Mouse (Mus musculus) liver, embryonic 15.5 days (tissue): ENCODE data around the gene Hes2. TPM values are rescaled to one million over a fixed set of nuclear protein-coding genes. Genes with fewer than 3 reads are reported as not detected.

ENCODE experiments used
- ATAC-seq: fragments of 200-750 bp; cut with Nextera tagmentation; 2 replicates; pipeline ENCODE4 v1.8.0; 2017; ENCODE audit warnings: moderate number of reproducible peaks, mild to moderate bottlenecking, moderate library complexity; ENCODE audit not compliant: insufficient read depth
- H3K27ac ChIP-seq: fragments of 300-500 bp; sonication (generic); replicated peaks from 2 replicates; pipeline ENCODE4 v1.5.1; 2015; ENCODE audit warnings: mild to moderate bottlenecking, inconsistent platforms
- H3K27me3 ChIP-seq: fragments of 300-500 bp; sonication (generic); 2 replicates; pipeline ENCODE4 v1.6.1; 2015; ENCODE audit warnings: mild to moderate bottlenecking, inconsistent platforms
- H3K36me3 ChIP-seq: fragments of 300-500 bp; sonication (generic); replicated peaks from 2 replicates; pipeline ENCODE4 v1.6.1; 2015; ENCODE audit warnings: moderate library complexity, mild to moderate bottlenecking, inconsistent platforms
- H3K4me1 ChIP-seq: fragments of 300-500 bp; sonication (generic); replicated peaks from 2 replicates; pipeline ENCODE4 v1.6.1; 2015; ENCODE audit warnings: inconsistent platforms
- H3K4me2 ChIP-seq: fragments of 300-500 bp; sonication (generic); 2 replicates; pipeline ENCODE4 v1.6.1; 2015; ENCODE audit warnings: moderate library complexity, mild to moderate bottlenecking, inconsistent platforms
- H3K4me3 ChIP-seq: fragments of 300-500 bp; sonication (generic); replicated peaks from 2 replicates; pipeline ENCODE4 v1.5.1; 2015; ENCODE audit warnings: mild to moderate bottlenecking, inconsistent platforms
- H3K9ac ChIP-seq: fragments of 300-500 bp; sonication (generic); 2 replicates; pipeline ENCODE4 v1.6.1; 2015; ENCODE audit warnings: moderate library complexity, mild to moderate bottlenecking, inconsistent platforms
- H3K9me3 ChIP-seq: fragments of 300-500 bp; sonication (generic); replicated peaks from 2 replicates; pipeline ENCODE4 v1.6.1; 2016; ENCODE audit warnings: inconsistent platforms
- WGBS: fragments of 180-500 bp; shearing (Covaris S2); methylation state at CpG from one replicate; pipeline ENCODE4 v1.1.7; 2015; ENCODE audit warnings: mixed read lengths; ENCODE audit not compliant: insufficient replicate concordance; 5-methylcytosine and 5-hydroxymethylcytosine counted together
- polyA plus RNA-seq: library from polyadenylated mRNA; unstranded; fragments of >200 nt; fragmentation: Nextera tagmentation; extraction: Ambion mirVana; gene quantifications from 2 replicates; pipeline ENCODE4 v1.2.1, GENCODE M21; 2015

The Hes2 gene
- polyA plus RNA-seq, 1 experiment from 2014 or later = not detected

DNA sequence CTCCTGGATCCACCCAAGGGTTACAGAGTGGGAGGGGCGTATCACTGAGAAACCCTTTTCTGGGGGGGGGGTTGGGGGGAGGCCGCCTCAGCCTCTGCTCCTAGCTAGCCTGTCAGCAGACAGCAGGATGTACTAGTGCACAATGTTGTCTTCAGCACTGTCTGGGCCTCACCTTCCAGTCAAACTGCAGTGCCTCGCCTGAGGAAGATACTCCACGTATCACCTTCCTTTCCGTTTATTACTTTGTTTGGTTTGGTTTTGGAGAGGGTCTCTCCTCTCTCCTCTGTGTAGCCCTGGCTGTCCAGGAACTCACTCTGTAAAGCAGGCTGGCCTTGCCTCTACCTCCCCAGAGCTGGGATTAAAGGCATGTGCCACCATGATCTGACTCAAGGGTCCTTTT is 25.5 kb upstream of the Hes2 start:
- Histone ChIP-seq H3K4me3 (no peak overlapping the region), H3K27me3 (peaks cover 82% of the 10 kb centered on the region), H3K4me2 (no peak overlapping the region), H3K36me3 (no peaks in the 10 kb centered on the region), H3K9me3 (no peaks in the 10 kb centered on the region), H3K9ac (no peak overlapping the region), H3K4me1 (peaks cover 48% of the 10 kb centered on the region), H3K27ac (no peak overlapping the region)
- ATAC-seq = no peak
- 42% methylated on average over 5 of the region's 5 CpGs for WGBS

DNA sequence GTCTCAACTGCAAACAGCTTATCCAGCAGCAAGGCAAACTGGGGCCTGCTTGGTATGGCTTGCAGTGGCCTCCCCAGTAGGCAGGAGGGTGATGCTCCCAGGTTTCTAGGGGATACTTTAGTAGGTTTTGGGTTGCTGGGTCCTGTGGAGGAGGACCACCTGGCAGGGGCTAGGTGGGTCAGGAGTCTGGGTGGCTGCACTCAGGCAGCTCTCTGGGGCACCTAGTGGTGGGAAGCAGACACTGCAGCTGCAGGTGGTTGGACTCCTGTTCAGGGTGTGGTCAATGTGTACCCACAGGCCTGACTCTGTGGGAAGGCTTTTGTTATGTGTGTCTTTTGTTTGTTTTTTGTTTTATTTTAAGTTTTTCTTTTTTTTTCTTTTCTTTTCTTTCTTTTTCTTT is 24.2 kb upstream of the Hes2 start:
- H3K4me3 ChIP-seq = no peak overlapping the region
- no peaks in the 10 kb centered on the region for H3K9me3 ChIP-seq
- ATAC-seq = no peak
- H3K27me3 ChIP-seq = peaks cover 71% of the 10 kb centered on the region
- H3K27ac ChIP-seq = no peak overlapping the region
- H3K9ac ChIP-seq = no peak overlapping the region
- peaks cover 50% of the 10 kb centered on the region for H3K4me1 ChIP-seq
- no peaks in the 10 kb centered on the region for H3K36me3 ChIP-seq
- no peak overlapping the region for H3K4me2 ChIP-seq

DNA sequence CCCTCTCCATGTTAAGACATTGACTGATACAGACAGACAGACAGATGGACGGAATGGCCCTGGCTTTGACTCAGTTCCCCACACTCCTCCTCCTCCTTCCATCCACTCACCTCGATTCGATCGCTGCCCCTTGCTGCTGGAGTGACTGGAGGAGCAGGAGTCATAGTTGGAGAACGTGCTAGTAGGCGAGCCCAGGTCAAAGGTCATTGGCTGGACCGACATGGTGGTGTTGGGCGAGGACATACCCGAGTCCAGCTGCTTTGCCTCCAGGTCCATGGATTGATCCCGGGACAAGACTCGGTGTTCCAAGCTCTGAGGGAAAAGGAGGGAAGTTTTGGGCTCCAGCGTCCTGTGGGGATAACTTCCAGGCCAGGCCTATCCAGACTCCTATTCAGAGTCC is 23.3 kb upstream of the Hes2 start:
- ATAC-seq = no peak
- no peaks in the 10 kb centered on the region for H3K9me3 ChIP-seq
- WGBS = 74% methylated on average over 12 of the region's 12 CpGs
- H3K4me3 ChIP-seq = no peak overlapping the region
- no peak overlapping the region for H3K27ac ChIP-seq
- no peaks in the 10 kb centered on the region for H3K36me3 ChIP-seq
- peaks cover 48% of the 10 kb centered on the region for H3K4me1 ChIP-seq
- no peak overlapping the region for H3K9ac ChIP-seq
- H3K27me3 ChIP-seq = peaks cover 67% of the 10 kb centered on the region
- H3K4me2 ChIP-seq = no peak overlapping the region

DNA sequence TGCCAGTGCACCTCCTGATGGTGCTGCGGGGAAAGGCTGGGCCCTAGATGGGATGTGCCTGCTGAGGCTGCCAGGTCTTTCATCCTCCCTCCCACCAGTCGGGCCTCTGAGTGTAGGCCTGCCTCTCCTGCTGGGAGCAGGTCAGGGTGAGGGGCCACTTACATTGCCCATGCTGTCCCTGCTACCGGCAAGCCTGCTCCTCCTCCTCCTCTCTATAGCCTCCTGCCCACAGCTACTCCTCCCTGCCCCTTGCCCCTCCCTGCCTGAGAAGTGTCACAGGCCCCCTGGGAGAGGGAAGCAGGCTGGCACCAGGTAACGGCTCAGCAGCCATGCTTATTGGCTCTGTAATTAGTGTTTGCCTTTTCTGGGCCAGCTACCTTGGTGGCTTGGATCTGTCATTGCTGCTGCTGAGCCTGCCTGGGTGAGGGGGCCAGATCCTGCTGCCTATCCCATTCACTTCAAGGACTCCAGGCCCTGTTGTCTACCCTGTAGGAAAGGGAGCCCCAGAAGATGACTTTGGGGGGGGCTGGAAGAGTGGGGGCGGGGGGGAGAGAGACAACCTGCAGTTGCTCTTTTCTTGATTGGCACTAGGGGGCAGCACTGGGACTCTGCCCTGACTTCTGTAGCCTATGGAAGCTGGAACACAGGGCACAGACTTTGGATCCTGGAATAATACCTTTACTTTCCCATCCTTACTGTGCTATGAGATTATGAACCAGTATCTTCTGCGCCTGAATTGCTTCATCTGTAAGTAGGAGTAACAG is 22.4 kb upstream of the Hes2 start:
- Histone ChIP-seq H3K27me3 (peaks cover 67% of the 10 kb centered on the region), H3K9me3 (no peaks in the 10 kb centered on the region), H3K4me3 (no peak overlapping the region), H3K36me3 (no peaks in the 10 kb centered on the region), H3K27ac (no peak overlapping the region), H3K4me2 (no peak overlapping the region), H3K9ac (no peak overlapping the region), H3K4me1 (peaks cover 38% of the 10 kb centered on the region)
- WGBS = 42% methylated on average over 6 of the region's 6 CpGs
- ATAC-seq = no peak

DNA sequence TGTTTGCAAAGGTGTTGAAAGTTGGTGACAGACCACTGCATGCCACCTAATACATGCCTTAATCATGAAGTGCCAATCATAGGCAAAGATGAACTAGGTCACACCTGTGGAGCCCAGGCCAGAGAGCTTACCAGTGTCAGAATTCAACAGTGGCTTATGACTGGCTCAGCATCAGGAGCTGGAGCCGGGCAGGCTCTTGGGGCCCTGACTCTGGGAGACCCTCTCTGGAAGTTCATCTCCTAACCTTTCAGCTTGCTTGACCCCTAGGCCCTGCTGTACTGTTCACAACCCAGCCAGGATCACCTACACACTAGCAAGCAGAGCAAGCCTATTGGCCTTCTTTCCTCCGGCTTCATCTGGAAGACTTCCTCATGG is 21.8 kb upstream of the Hes2 start:
- no peaks in the 10 kb centered on the region for H3K9me3 ChIP-seq
- no peak overlapping the region for H3K4me3 ChIP-seq
- H3K4me2 ChIP-seq = no peak overlapping the region
- peaks cover 33% of the 10 kb centered on the region for H3K4me1 ChIP-seq
- H3K36me3 ChIP-seq = no peaks in the 10 kb centered on the region
- peaks cover 67% of the 10 kb centered on the region for H3K27me3 ChIP-seq
- ATAC-seq = no peak
- WGBS = 73% methylated on average over 2 of the region's 2 CpGs
- H3K27ac ChIP-seq = no peak overlapping the region
- no peak overlapping the region for H3K9ac ChIP-seq

DNA sequence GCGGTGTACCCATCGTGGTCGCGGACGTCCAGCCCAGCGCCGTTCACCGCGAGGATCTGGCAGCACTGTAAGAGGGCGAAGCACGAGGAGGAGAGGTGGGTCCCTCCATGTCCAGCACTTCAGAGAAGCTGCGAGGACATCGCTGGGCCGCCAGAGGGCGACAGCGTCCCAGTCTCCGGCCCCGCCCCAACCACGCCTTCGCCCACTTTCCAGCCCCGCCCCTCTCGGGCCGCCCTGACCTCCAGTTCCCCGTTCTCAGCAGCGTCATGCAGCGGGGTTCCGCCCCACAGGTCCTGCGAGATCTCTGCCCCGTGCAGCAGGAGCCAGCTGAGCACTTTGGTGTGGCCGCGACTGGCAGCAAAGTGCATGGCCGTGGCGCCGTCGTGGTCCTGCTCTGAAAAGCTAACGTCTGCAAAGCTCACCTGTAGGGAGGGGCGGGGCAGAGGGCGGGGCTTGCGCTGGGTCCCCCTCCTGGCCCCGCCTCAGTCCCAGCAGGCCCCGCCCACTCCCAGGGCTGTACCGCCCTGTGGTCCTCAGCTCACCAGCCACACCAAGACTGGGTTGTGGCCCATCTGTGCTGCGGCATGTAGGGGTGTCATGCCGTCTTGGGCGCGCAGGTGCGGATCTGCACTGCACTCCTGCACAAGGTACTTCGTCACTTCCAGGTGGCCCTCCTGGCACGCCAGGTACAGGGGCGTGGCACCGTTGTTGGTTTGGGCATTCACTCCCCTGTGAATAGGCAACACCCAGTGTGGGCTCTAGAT is 20.0 kb upstream of the Hes2 start:
- Histone ChIP-seq H3K9me3 (no peaks in the 10 kb centered on the region), H3K4me1 (peaks cover 22% of the 10 kb centered on the region), H3K9ac (no peak overlapping the region; the same call in 1 of the 2 replicates), H3K4me3 (peak overlapping the region; percentile 62), H3K36me3 (no peaks in the 10 kb centered on the region), H3K4me2 (peak overlapping the region; percentile 77), H3K27ac (no peak overlapping the region), H3K27me3 (peaks cover 57% of the 10 kb centered on the region)
- WGBS = 2% methylated on average over 51 of the region's 51 CpGs
- ATAC-seq = peak; percentile 85

DNA sequence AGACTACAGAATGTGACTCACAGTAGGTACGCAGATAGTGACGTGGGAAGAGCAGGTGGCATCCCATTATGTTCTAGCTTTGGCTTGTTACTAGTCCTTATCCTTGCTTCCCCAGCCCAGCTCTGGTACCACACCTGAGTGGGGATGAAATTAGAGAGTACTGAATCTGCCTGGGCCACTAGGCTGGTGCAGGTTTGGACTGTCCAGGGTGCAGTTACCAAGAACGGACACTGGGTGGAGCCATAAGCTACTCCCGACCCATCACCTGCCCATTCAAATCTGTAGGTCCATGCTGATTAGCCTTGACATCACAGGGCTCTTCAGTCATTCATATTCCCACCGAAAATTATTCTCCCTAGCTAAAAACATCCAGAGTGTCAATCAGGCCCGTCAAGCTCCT is 18.2 kb upstream of the Hes2 start:
- no peaks in the 10 kb centered on the region for H3K36me3 ChIP-seq
- H3K27ac ChIP-seq = no peak overlapping the region
- H3K9me3 ChIP-seq = no peaks in the 10 kb centered on the region
- H3K4me1 ChIP-seq = peaks cover 22% of the 10 kb centered on the region
- no peak overlapping the region for H3K4me3 ChIP-seq
- WGBS = 22% methylated on average over 6 of the region's 6 CpGs
- no peak for ATAC-seq
- H3K9ac ChIP-seq = no peak overlapping the region
- H3K27me3 ChIP-seq = peaks cover 51% of the 10 kb centered on the region
- no peak overlapping the region for H3K4me2 ChIP-seq

DNA sequence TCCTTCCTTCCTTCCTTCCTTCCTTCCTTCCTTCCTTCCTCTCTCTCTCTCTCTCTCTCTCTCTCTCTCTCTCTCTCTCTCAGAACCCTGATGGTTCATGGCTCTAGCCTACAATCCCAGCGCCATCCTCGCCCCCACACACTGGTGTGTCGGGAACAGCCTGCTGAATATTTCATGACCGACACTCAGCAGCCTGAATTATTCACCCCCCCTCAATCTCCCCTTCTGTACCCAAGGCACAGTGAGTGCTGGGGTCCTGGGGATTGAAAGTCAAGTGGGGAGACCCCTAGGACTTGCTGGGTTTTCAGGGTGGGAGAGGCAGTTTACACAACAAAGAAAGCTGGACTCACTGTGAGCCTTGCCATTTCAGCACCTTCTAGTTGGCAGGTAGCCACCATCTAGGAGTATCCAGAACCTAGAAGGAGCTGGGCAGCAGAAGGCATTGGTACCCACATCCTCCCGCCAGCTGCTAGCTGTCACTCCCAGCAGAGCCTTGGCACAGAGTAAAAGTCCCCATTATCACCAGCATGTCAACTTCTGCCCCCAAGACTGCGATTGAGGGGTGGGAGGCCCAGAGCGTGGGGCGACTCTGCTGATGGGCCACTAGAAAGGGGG is 17.0 kb upstream of the Hes2 start:
- no peak for ATAC-seq
- H3K27me3 ChIP-seq = peaks cover 47% of the 10 kb centered on the region
- no peak overlapping the region for H3K27ac ChIP-seq
- H3K4me3 ChIP-seq = no peak overlapping the region
- H3K4me1 ChIP-seq = peaks cover 16% of the 10 kb centered on the region
- H3K9ac ChIP-seq = no peak overlapping the region
- no peak overlapping the region for H3K4me2 ChIP-seq
- WGBS = 67% methylated on average over 8 of the region's 8 CpGs
- no peaks in the 10 kb centered on the region for H3K9me3 ChIP-seq
- H3K36me3 ChIP-seq = no peaks in the 10 kb centered on the region

DNA sequence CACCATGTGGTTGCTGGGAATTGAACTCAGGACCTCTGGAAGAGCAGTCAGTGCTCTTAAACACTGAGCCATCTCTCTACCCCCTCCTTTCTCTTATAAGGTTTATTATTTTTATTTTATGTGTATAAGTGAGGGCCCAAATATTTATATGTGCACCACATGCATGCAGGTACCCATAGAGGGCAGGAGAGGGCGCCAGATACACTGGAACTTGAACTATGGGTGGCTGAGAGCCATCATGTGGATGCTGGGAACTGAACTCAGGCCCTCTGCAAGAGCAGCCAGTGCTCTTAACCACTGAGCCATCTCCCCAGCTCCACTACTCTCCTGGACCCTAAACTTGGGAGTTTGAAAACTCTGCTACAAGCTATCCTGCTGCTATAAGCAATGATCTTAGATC is 15.0 kb upstream of the Hes2 start:
- WGBS = 29% methylated on average over 1 of the region's 1 CpGs
- Histone ChIP-seq H3K9ac (no peak overlapping the region), H3K4me1 (peaks cover 7% of the 10 kb centered on the region), H3K9me3 (no peaks in the 10 kb centered on the region), H3K4me3 (no peak overlapping the region), H3K4me2 (no peak overlapping the region), H3K27ac (no peak overlapping the region), H3K27me3 (peaks cover 49% of the 10 kb centered on the region), H3K36me3 (no peaks in the 10 kb centered on the region)
- no peak for ATAC-seq

DNA sequence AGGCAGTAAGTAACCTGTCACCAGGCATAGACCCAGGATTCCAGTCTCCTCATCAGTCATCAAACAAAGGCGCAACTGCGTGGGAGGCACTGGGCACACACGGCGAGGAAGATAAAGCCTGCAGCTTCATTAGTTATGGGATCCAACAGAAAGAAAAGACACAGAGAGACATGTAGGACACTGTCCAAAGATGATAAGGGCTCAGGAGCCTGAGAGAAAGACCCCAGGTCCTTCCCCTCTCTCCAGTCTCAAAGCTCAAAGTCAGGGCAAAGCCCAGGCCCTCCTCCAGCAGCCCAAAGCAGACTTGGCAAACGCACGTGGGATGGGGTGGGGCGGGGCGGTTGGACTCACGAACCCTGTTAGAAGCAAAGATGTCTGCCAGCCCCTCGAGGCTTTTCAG is 13.2 kb upstream of the Hes2 start:
- no peak for ATAC-seq
- H3K4me3 ChIP-seq = no peak overlapping the region
- no peak overlapping the region for H3K9ac ChIP-seq
- H3K27me3 ChIP-seq = peaks cover 62% of the 10 kb centered on the region
- H3K4me2 ChIP-seq = no peak overlapping the region
- 42% methylated on average over 10 of the region's 10 CpGs for WGBS
- H3K27ac ChIP-seq = no peak overlapping the region
- H3K9me3 ChIP-seq = no peaks in the 10 kb centered on the region
- H3K36me3 ChIP-seq = no peaks in the 10 kb centered on the region
- H3K4me1 ChIP-seq = no peaks in the 10 kb centered on the region

DNA sequence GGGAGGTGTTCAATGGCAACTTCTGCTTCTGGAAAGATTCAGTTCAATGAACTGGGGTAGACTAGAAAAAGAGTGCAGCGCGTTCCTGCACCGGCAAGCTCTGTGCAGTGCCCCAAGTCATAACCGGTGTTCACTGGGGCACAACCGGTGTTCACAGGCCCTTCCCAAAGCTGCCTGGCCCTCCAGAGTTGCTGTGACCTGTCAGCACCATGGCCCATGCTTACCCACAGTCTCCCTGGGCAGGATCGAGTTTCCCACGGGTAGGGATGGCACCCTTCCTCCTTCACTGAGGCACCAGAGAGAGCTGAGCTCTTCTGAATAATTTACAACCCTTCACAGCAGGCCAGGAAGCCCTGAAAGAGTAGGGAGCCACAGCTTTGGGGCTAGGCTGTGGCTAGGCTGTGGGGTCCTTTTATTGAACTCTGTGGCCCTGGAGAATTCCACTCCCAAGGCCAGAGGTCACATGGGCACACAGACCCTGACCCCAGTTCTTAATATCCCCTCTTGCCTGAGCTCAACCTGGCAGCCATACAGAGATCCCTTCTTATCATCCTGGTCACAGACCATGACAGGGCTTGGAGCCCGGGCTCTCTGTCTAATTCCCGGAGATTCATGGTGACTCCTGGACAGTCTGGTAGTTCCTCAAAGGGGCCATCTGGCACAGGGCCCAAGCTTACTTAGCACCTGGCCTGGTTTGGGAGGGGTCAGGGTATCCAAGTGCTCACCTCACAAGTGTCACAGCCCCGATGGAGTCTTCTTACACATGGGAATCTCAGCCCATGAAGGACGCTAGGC is 12.4 kb upstream of the Hes2 start:
- Histone ChIP-seq H3K27me3 (peaks cover 61% of the 10 kb centered on the region), H3K9ac (no peak overlapping the region), H3K4me1 (0 out of 2 replicates have a peak, but pooled peaks cover 3% of the 10 kb centered on the region), H3K4me3 (no peak overlapping the region), H3K36me3 (no peaks in the 10 kb centered on the region), H3K4me2 (no peak overlapping the region), H3K9me3 (no peaks in the 10 kb centered on the region), H3K27ac (no peak overlapping the region)
- 55% methylated on average over 11 of the region's 11 CpGs for WGBS
- ATAC-seq = no peak; the same call in 1 of the 2 replicates
